Mouse (Mus musculus): ENCODE measurements around the gene Adgre5. TPM values are rescaled to one million over a fixed set of nuclear protein-coding genes. Genes with fewer than 3 reads are reported as not detected.

Adgre5 gene
- polyA plus RNA-seq, 1 experiment, result 79.2 TPM

- no peak for TF ChIP-seq CTCF (IDR thresholded peaks at IDR 0.05; ENCODE audit: control insufficient read depth, insufficient read depth, low read length)
- WGBS, result 93% methylated on average over 9 of the region's 9 CpGs
- Histone ChIP-seq H3K4me1 (ENCODE audit: control insufficient read depth, insufficient read depth, low read length) (no peaks in the 10 kb centered on the region), H3K27ac (ENCODE audit: control insufficient read depth, insufficient read depth, low read depth, low read length, poor library complexity) (no peak overlapping the region), H3K4me3 (replicated peaks; ENCODE audit: control insufficient read depth, low read depth, low read length) (no peak overlapping the region)
These were observed 56.6 kb downstream of the Adgre5 start for GRCm38 (mm10) chr8:83684517-83684916.

GRCm38 (mm10) chr8:83681099-83681498 lies 60.0 kb downstream of the Adgre5 start:
- Histone ChIP-seq H3K4me3 (replicated peaks; ENCODE audit: control insufficient read depth, low read depth, low read length) (no peak overlapping the region), H3K27ac (ENCODE audit: control insufficient read depth, insufficient read depth, low read depth, low read length, poor library complexity) (no peak overlapping the region), H3K4me1 (ENCODE audit: control insufficient read depth, insufficient read depth, low read length) (no peaks in the 10 kb centered on the region)
- no peak for TF ChIP-seq CTCF (IDR thresholded peaks at IDR 0.05; ENCODE audit: control insufficient read depth, insufficient read depth, low read length)
- no peak for TF ChIP-seq POLR2A (IDR thresholded peaks at IDR 0.05; ENCODE audit: borderline replicate concordance, control insufficient read depth, low read depth, low read length)
- WGBS, result 51% methylated on average over 6 of the region's 6 CpGs

GRCm38 (mm10) chr8:83680603-83681002 lies 60.5 kb downstream of the Adgre5 start:
- Histone ChIP-seq H3K4me1 (ENCODE audit: control insufficient read depth, insufficient read depth, low read length) (no peaks in the 10 kb centered on the region), H3K27ac (ENCODE audit: control insufficient read depth, insufficient read depth, low read depth, low read length, poor library complexity) (no peak overlapping the region), H3K4me3 (replicated peaks; ENCODE audit: control insufficient read depth, low read depth, low read length) (no peak overlapping the region)
- no peak for TF ChIP-seq CTCF (IDR thresholded peaks at IDR 0.05; ENCODE audit: control insufficient read depth, insufficient read depth, low read length)
- no peak for TF ChIP-seq POLR2A (IDR thresholded peaks at IDR 0.05; ENCODE audit: borderline replicate concordance, control insufficient read depth, low read depth, low read length)
- WGBS, result 60% methylated on average over 5 of the region's 5 CpGs

GRCm38 (mm10) chr8:83679866-83680265 lies 61.3 kb downstream of the Adgre5 start:
- Histone ChIP-seq H3K4me3 (replicated peaks; ENCODE audit: control insufficient read depth, low read depth, low read length) (no peak overlapping the region), H3K27ac (ENCODE audit: control insufficient read depth, insufficient read depth, low read depth, low read length, poor library complexity) (no peak overlapping the region), H3K4me1 (ENCODE audit: control insufficient read depth, insufficient read depth, low read length) (no peaks in the 10 kb centered on the region)
- TF ChIP-seq POLR2A (IDR thresholded peaks at IDR 0.05; ENCODE audit: borderline replicate concordance, control insufficient read depth, low read depth, low read length), result no peak
- TF ChIP-seq CTCF (IDR thresholded peaks at IDR 0.05; ENCODE audit: control insufficient read depth, insufficient read depth, low read length), result no peak
- 88% methylated on average over 12 of the region's 12 CpGs for WGBS

- TF ChIP-seq CTCF (IDR thresholded peaks at IDR 0.05; ENCODE audit: control insufficient read depth, insufficient read depth, low read length) (no peak), POLR2A (IDR thresholded peaks at IDR 0.05; ENCODE audit: borderline replicate concordance, control insufficient read depth, low read depth, low read length) (no peak)
- WGBS, result 91% methylated on average over 5 of the region's 5 CpGs
- no peak overlapping the region for H3K27ac ChIP-seq (ENCODE audit: control insufficient read depth, insufficient read depth, low read depth, low read length, poor library complexity)
- no peaks in the 10 kb centered on the region for H3K4me1 ChIP-seq (ENCODE audit: control insufficient read depth, insufficient read depth, low read length)
- H3K4me3 ChIP-seq (replicated peaks; ENCODE audit: control insufficient read depth, low read depth, low read length), result no peak overlapping the region
These were observed 66.6 kb downstream of the Adgre5 start for GRCm38 (mm10) chr8:83674497-83674896.

Other genes starting within 250 kb of the Adgre5 start
- not detected in 2 replicates for gene Olfr370, start 205.5 kb downstream of the Adgre5 start, polyA plus RNA-seq (2011; ENCODE audit: insufficient read depth, insufficient read length, low replicate concordance, missing spikeins)
- gene Ndufb7, start 174.7 kb downstream of the Adgre5 start, polyA plus RNA-seq (2011; ENCODE audit: insufficient read depth, insufficient read length, low replicate concordance, missing spikeins), result 240 and 480 TPM in 2 replicates
- gene Tecr, start 133.4 kb downstream of the Adgre5 start, polyA plus RNA-seq (2011; ENCODE audit: insufficient read depth, insufficient read length, low replicate concordance, missing spikeins), result 136 and 233 TPM in 2 replicates
- gene Dnajb1, start 133.1 kb downstream of the Adgre5 start, polyA plus RNA-seq (2011; ENCODE audit: insufficient read depth, insufficient read length, low replicate concordance, missing spikeins), result 23.8 and 23.9 TPM in 2 replicates
- 14.8 and 17.3 TPM in 2 replicates for gene Gipc1, start 88.6 kb downstream of the Adgre5 start, polyA plus RNA-seq (2011; ENCODE audit: insufficient read depth, insufficient read length, low replicate concordance, missing spikeins)
- 0.41 and 0.57 TPM in 2 replicates for gene Ptger1, start 74.6 kb downstream of the Adgre5 start, polyA plus RNA-seq (2011; ENCODE audit: insufficient read depth, insufficient read length, low replicate concordance, missing spikeins)
- gene Pkn1, start 42.1 kb downstream of the Adgre5 start, polyA plus RNA-seq (2011; ENCODE audit: insufficient read depth, insufficient read length, low replicate concordance, missing spikeins), result 44.4 and 94.3 TPM in 2 replicates
- 74.2 and 81.0 TPM in 2 replicates for gene Ddx39, start 26.1 kb downstream of the Adgre5 start, polyA plus RNA-seq (2011; ENCODE audit: insufficient read depth, insufficient read length, low replicate concordance, missing spikeins)
- 6.5 and 8.8 TPM in 2 replicates for gene Adgrl1, start 158.8 kb upstream of the Adgre5 start, polyA plus RNA-seq (2011; ENCODE audit: insufficient read depth, insufficient read length, low replicate concordance, missing spikeins)
- gene Gm10644, start 213.9 kb upstream of the Adgre5 start, polyA plus RNA-seq (2011; ENCODE audit: insufficient read depth, insufficient read length, low replicate concordance, missing spikeins), result not detected in 2 replicates
- 48.8 and 55.7 TPM in 2 replicates for gene Asf1b, start 214.2 kb upstream of the Adgre5 start, polyA plus RNA-seq (2011; ENCODE audit: insufficient read depth, insufficient read length, low replicate concordance, missing spikeins)
- gene Prkaca, start 231.7 kb upstream of the Adgre5 start, polyA plus RNA-seq (2011; ENCODE audit: insufficient read depth, insufficient read length, low replicate concordance, missing spikeins), result 14.8 and 18.2 TPM in 2 replicates

All from bone marrow, adult 2 months (tissue).